In the genomic region with DNA sequence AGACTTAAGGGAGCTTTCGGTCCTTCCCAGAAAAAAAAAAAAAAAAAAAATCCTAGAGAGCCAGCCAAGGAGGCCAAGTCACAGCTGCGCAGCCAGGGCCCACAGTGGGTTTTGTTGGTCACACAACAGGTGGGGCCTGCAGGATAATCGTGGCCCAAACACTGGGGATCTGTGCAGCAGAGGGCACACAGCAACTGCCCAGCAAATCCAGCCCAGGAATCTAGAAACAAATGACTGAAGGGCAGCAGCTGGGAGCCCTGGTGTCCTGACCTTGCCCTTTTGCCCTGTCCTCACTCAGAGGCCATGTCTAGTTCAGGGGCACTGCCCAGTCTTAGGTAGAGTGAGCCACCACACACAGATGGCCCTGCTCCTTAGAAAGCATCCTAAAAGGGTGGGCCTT, we compare ENCODE assay signal across 13 mouse cellular contexts. TPM values are rescaled to one million over a fixed set of nuclear protein-coding genes. Genes with fewer than 3 reads are reported as not detected.
DNase-seq lines count a peak whose midpoint lies in the region; ATAC-seq and TF ChIP-seq lines count a peak whose summit lies in the region.
"Had no signal": no experiment of that assay in that cellular context is flagged by ENCODE, and none has a peak within 500 bp of the region (broad histone marks: within the 10 kb centered on the region; RNA-seq: fewer than 3 reads in every experiment).

No protein-coding gene starts in this region.

- no peak for ATAC-seq in forebrain, embryonic 14.5 days
- no peak for ATAC-seq in heart, postnatal 0 days (ENCODE audit: insufficient read depth, low read depth)
- no peak for ATAC-seq in liver, embryonic 11.5 days (replicated peaks; ENCODE audit: low FRiP score)
- no peak for ATAC-seq in liver, embryonic 12.5 days
- no peak for ATAC-seq in stomach, postnatal 0 days (ENCODE audit: low FRiP score, low TSS enrichment)

- H3K27me3 ChIP-seq in forebrain, embryonic 10.5 days (ENCODE audit: poor library complexity, severe bottlenecking) = no peaks in the 10 kb centered on the region
- no peaks in the 10 kb centered on the region for H3K27me3 ChIP-seq in forebrain, embryonic 14.5 days (replicated peaks; ENCODE audit: control insufficient read depth, insufficient read depth, low read length)
- no peaks in the 10 kb centered on the region for H3K27me3 ChIP-seq in heart, postnatal 0 days (ENCODE audit: control insufficient read depth, insufficient read depth, low read length)
- no peaks in the 10 kb centered on the region for H3K27me3 ChIP-seq in liver, embryonic 11.5 days (replicated peaks; ENCODE audit: control insufficient read depth, insufficient read depth, low read length)
- no peaks in the 10 kb centered on the region for H3K27me3 ChIP-seq in liver, embryonic 12.5 days (replicated peaks)
- H3K27me3 ChIP-seq in stomach, postnatal 0 days (ENCODE audit: control insufficient read depth, insufficient read depth, low read length) = no peaks in the 10 kb centered on the region
- H3K27me3 ChIP-seq: lung, embryonic 15.5 days had no signal

- 89% methylated on average over 3 of the region's 3 CpGs for WGBS in forebrain, embryonic 10.5 days
- WGBS in forebrain, embryonic 14.5 days = 89% methylated on average over 3 of the region's 3 CpGs
- WGBS in heart, postnatal 0 days = 96% methylated on average over 3 of the region's 3 CpGs
- 87% methylated on average over 3 of the region's 3 CpGs for WGBS in liver, embryonic 11.5 days
- WGBS in liver, embryonic 12.5 days (ENCODE audit: insufficient replicate concordance) = 67% methylated on average over 3 of the region's 3 CpGs
- WGBS in stomach, postnatal 0 days = 84% methylated on average over 3 of the region's 3 CpGs

- no peak overlapping the region for H3K4me2 ChIP-seq in forebrain, embryonic 14.5 days (ENCODE audit: low read length)
- H3K4me2 ChIP-seq in heart, postnatal 0 days (ENCODE audit: low read depth, low read length) = no peak overlapping the region
- H3K4me2 ChIP-seq in liver, embryonic 11.5 days = no peak overlapping the region
- H3K4me2 ChIP-seq in liver, embryonic 12.5 days = no peak overlapping the region
- no peak overlapping the region for H3K4me2 ChIP-seq in stomach, postnatal 0 days (replicated peaks; ENCODE audit: low read depth)
- H3K4me2 ChIP-seq: lung, embryonic 15.5 days had no signal

- H3K36me3 ChIP-seq in forebrain, embryonic 10.5 days (replicated peaks) = peaks cover 79% of the 10 kb centered on the region
- H3K36me3 ChIP-seq in forebrain, embryonic 14.5 days (ENCODE audit: control insufficient read depth, insufficient read depth, low read length) = peaks cover 45% of the 10 kb centered on the region
- peaks cover 35% of the 10 kb centered on the region for H3K36me3 ChIP-seq in heart, postnatal 0 days (replicated peaks; ENCODE audit: control insufficient read depth, insufficient read depth, low read length)
- H3K36me3 ChIP-seq in liver, embryonic 11.5 days (ENCODE audit: control insufficient read depth, insufficient read depth, low read length) = peaks cover 30% of the 10 kb centered on the region
- H3K36me3 ChIP-seq in liver, embryonic 12.5 days = peaks cover 48% of the 10 kb centered on the region
- H3K36me3 ChIP-seq in stomach, postnatal 0 days (ENCODE audit: control insufficient read depth, insufficient read depth, low read length) = peaks cover 14% of the 10 kb centered on the region

- H3K4me3 ChIP-seq in forebrain, embryonic 10.5 days = no peak overlapping the region
- H3K4me3 ChIP-seq in forebrain, embryonic 14.5 days (ENCODE audit: low read depth, low read length) = no peak overlapping the region
- no peak overlapping the region for H3K4me3 ChIP-seq in heart, postnatal 0 days (ENCODE audit: low read depth, low read length)
- H3K4me3 ChIP-seq in liver, embryonic 11.5 days (ENCODE audit: low read depth, low read length) = no peak overlapping the region
- no peak overlapping the region for H3K4me3 ChIP-seq in liver, embryonic 12.5 days
- no peak overlapping the region for H3K4me3 ChIP-seq in stomach, postnatal 0 days (ENCODE audit: low read depth, low read length)
- H3K4me3 ChIP-seq: lung, embryonic 15.5 days had no signal

- no peaks in the 10 kb centered on the region for H3K9me3 ChIP-seq in forebrain, embryonic 10.5 days
- H3K9me3 ChIP-seq in forebrain, embryonic 14.5 days (replicated peaks; ENCODE audit: control insufficient read depth, low read length) = no peaks in the 10 kb centered on the region
- H3K9me3 ChIP-seq in heart, postnatal 0 days (replicated peaks; ENCODE audit: control insufficient read depth, low read length) = no peaks in the 10 kb centered on the region
- no peaks in the 10 kb centered on the region for H3K9me3 ChIP-seq in liver, embryonic 11.5 days (ENCODE audit: control insufficient read depth, low read length)
- no peaks in the 10 kb centered on the region for H3K9me3 ChIP-seq in liver, embryonic 12.5 days (replicated peaks)
- H3K9me3 ChIP-seq in stomach, postnatal 0 days (ENCODE audit: control insufficient read depth, low read length) = no peaks in the 10 kb centered on the region
- H3K9me3 ChIP-seq: lung, embryonic 15.5 days had no signal

- DNase-seq in forebrain, embryonic 10.5 days (ENCODE audit: extremely low spot score, low spot score) = no peak
- DNase-seq in forebrain, embryonic 14.5 days (ENCODE audit: low spot score) = no peak
- no peak for DNase-seq in heart, postnatal 0 days (ENCODE audit: low spot score)
- no peak for DNase-seq in heart, postnatal 25 days (ENCODE audit: low spot score)
- DNase-seq in liver, embryonic 11.5 days (ENCODE audit: low spot score) = no peak
- no peak for DNase-seq in stomach, postnatal 0 days (ENCODE audit: low spot score)
- no peak for DNase-seq in right cerebral cortex, postnatal 14 days
- DNase-seq: B cell, adult 2 months; cerebellum, postnatal 10 days; retina, postnatal 1 day; thymus, adult 18-20 months had no signal

- intact Hi-C loops in heart, postnatal 25 days (cut with DNase I) = no loop called here

- H3K9ac ChIP-seq in forebrain, embryonic 14.5 days (ENCODE audit: low read length) = no peak overlapping the region
- H3K9ac ChIP-seq in heart, postnatal 0 days (replicated peaks; ENCODE audit: low read depth, low read length) = no peak overlapping the region
- H3K9ac ChIP-seq in liver, embryonic 11.5 days (ENCODE audit: low read depth, low read length) = 0 out of 2 replicates have a peak overlapping the region, but pooled peaks have one; percentile 1
- no peak overlapping the region for H3K9ac ChIP-seq in liver, embryonic 12.5 days
- no peak overlapping the region; the same call in 1 of the 2 replicates for H3K9ac ChIP-seq in stomach, postnatal 0 days (ENCODE audit: low read length)
- H3K9ac ChIP-seq: lung, embryonic 15.5 days had no signal

- peaks cover 69% of the 10 kb centered on the region for H3K4me1 ChIP-seq in forebrain, embryonic 10.5 days
- H3K4me1 ChIP-seq in forebrain, embryonic 14.5 days (ENCODE audit: control insufficient read depth, insufficient read depth, low read length) = peaks cover 36% of the 10 kb centered on the region
- peaks cover 56% of the 10 kb centered on the region for H3K4me1 ChIP-seq in heart, postnatal 0 days (ENCODE audit: control insufficient read depth, insufficient read depth)
- peaks cover 44% of the 10 kb centered on the region for H3K4me1 ChIP-seq in liver, embryonic 11.5 days (replicated peaks; ENCODE audit: control insufficient read depth, insufficient read depth, low read length)
- H3K4me1 ChIP-seq in liver, embryonic 12.5 days = peaks cover 74% of the 10 kb centered on the region
- peaks cover 6% of the 10 kb centered on the region for H3K4me1 ChIP-seq in stomach, postnatal 0 days (replicated peaks; ENCODE audit: control insufficient read depth, insufficient read depth)

- no peak for TF ChIP-seq CTCF in heart, postnatal 0 days (IDR thresholded peaks at IDR 0.05; ENCODE audit: low read depth)
- TF ChIP-seq CTCF in stomach, postnatal 0 days (IDR thresholded peaks at IDR 0.05; ENCODE audit: low read depth) = no peak

- 0 out of 2 replicates have a peak overlapping the region, but pooled peaks have one; percentile 13 for H3K27ac ChIP-seq in forebrain, embryonic 10.5 days
- no peak overlapping the region for H3K27ac ChIP-seq in forebrain, embryonic 14.5 days (ENCODE audit: low read depth, low read length)
- peak overlapping the region; percentile 63 for H3K27ac ChIP-seq in heart, postnatal 0 days (ENCODE audit: low read depth)
- no peak overlapping the region for H3K27ac ChIP-seq in liver, embryonic 11.5 days (ENCODE audit: low read depth, low read length)
- H3K27ac ChIP-seq in liver, embryonic 12.5 days = no peak overlapping the region
- peak overlapping the region; percentile 18; the same call in 1 of the 2 replicates for H3K27ac ChIP-seq in stomach, postnatal 0 days (replicated peaks)

- TF ChIP-seq EP300 in heart, postnatal 0 days (IDR thresholded peaks at IDR 0.05; ENCODE audit: low read depth) = no peak
- TF ChIP-seq EP300 in stomach, postnatal 0 days (optimal IDR thresholded peaks at IDR 0.05) = no peak

RNA-seq across cellular contexts. Expression of a gene that starts 5.5 kb away (rescaled TPM):
- polyA plus RNA-seq in forebrain, embryonic 10.5 days (2016; fragmentation: Nextera tagmentation; extraction: Ambion mirVana) = 38.7 and 42.7 TPM in 2 replicates
- polyA plus RNA-seq in forebrain, embryonic 14.5 days (2014; fragmentation: Nextera tagmentation; extraction: Ambion mirVana) = 20.4 and 24.9 TPM in 2 replicates
- total RNA-seq in heart, postnatal 0 days (2014; rRNA removed; ENCODE audit: low replicate concordance) = 64.7 and 80.0 TPM in 2 replicates
- 38.8 and 43.0 TPM in 2 replicates for polyA plus RNA-seq in heart, postnatal 0 days (2015; fragmentation: Nextera tagmentation; extraction: Ambion mirVana)
- total RNA-seq in heart, postnatal 25 days (2021) = 10 to 100 TPM; 82.3 to 89.7 TPM
- polyA plus RNA-seq in liver, embryonic 11.5 days (2014; fragmentation: Nextera tagmentation; extraction: Ambion mirVana) = 16.8 and 16.9 TPM in 2 replicates
- 12.8 and 13.8 TPM in 2 replicates for polyA plus RNA-seq in liver, embryonic 12.5 days (2016; fragmentation: Nextera tagmentation; extraction: Ambion mirVana)
- polyA plus RNA-seq in stomach, postnatal 0 days (2015; fragmentation: Nextera tagmentation; extraction: Ambion mirVana) = 7.5 and 8.6 TPM in 2 replicates

RNA-seq across cellular contexts. Expression of a gene that starts 29.9 kb away (rescaled TPM):
- 4.3 and 4.6 TPM in 2 replicates for polyA plus RNA-seq in forebrain, embryonic 10.5 days (2016; fragmentation: Nextera tagmentation; extraction: Ambion mirVana)
- polyA plus RNA-seq in forebrain, embryonic 14.5 days (2014; fragmentation: Nextera tagmentation; extraction: Ambion mirVana) = 8.9 and 12.9 TPM in 2 replicates
- total RNA-seq in heart, postnatal 0 days (2014; rRNA removed; ENCODE audit: low replicate concordance) = 2.3 and 14.8 TPM in 2 replicates
- polyA plus RNA-seq in heart, postnatal 0 days (2015; fragmentation: Nextera tagmentation; extraction: Ambion mirVana) = 1.3 and 1.4 TPM in 2 replicates
- total RNA-seq in heart, postnatal 25 days (2021) = 1 to 10 TPM; 4.0 to 4.3 TPM
- polyA plus RNA-seq in liver, embryonic 11.5 days (2014; fragmentation: Nextera tagmentation; extraction: Ambion mirVana) = 12.6 and 12.9 TPM in 2 replicates
- polyA plus RNA-seq in liver, embryonic 12.5 days (2016; fragmentation: Nextera tagmentation; extraction: Ambion mirVana) = 7.6 and 8.9 TPM in 2 replicates
- 1.9 and 2.0 TPM in 2 replicates for polyA plus RNA-seq in stomach, postnatal 0 days (2015; fragmentation: Nextera tagmentation; extraction: Ambion mirVana)

RNA-seq across cellular contexts. Expression of a gene that starts 41.8 kb away (rescaled TPM):
- polyA plus RNA-seq in forebrain, embryonic 10.5 days (2016; fragmentation: Nextera tagmentation; extraction: Ambion mirVana) = 13.4 and 15.0 TPM in 2 replicates
- 20.4 and 21.9 TPM in 2 replicates for polyA plus RNA-seq in forebrain, embryonic 14.5 days (2014; fragmentation: Nextera tagmentation; extraction: Ambion mirVana)
- total RNA-seq in heart, postnatal 0 days (2014; rRNA removed; ENCODE audit: low replicate concordance) = 3.0 and 9.8 TPM in 2 replicates
- polyA plus RNA-seq in heart, postnatal 0 days (2015; fragmentation: Nextera tagmentation; extraction: Ambion mirVana) = 13.3 and 15.1 TPM in 2 replicates
- 10 to 100 TPM; 22.5 to 30.5 TPM for total RNA-seq in heart, postnatal 25 days (2021)
- polyA plus RNA-seq in liver, embryonic 11.5 days (2014; fragmentation: Nextera tagmentation; extraction: Ambion mirVana) = 21.9 and 23.2 TPM in 2 replicates
- polyA plus RNA-seq in liver, embryonic 12.5 days (2016; fragmentation: Nextera tagmentation; extraction: Ambion mirVana) = 17.1 and 17.3 TPM in 2 replicates
- 21.7 and 22.4 TPM in 2 replicates for polyA plus RNA-seq in stomach, postnatal 0 days (2015; fragmentation: Nextera tagmentation; extraction: Ambion mirVana)

Comparison
In these comparisons a context has a peak if more than half of its experiments do, and no peak if none do; other contexts are left out.
1. H3K27ac ChIP-seq: peak in forebrain, embryonic 10.5 days (single experiment), heart, postnatal 0 days (single experiment) and stomach, postnatal 0 days (single experiment); none in forebrain, embryonic 14.5 days (single experiment), liver, embryonic 11.5 days (single experiment) and liver, embryonic 12.5 days (single experiment).